Mouse (Mus musculus) lung, embryonic 14.5 days (tissue): ENCODE results near the gene Podn. TPM values are rescaled to one million over a fixed set of nuclear protein-coding genes. Genes with fewer than 3 reads are reported as not detected.

Experiments
- ATAC-seq: fragments of 200-750 bp; cut with Nextera tagmentation; 2 replicates; pipeline ENCODE4 v1.8.0; 2017; ENCODE audit warnings: mild to moderate bottlenecking, moderate TSS enrichment, moderate library complexity; ENCODE audit not compliant: insufficient read depth
- DNase-seq: peaks from one replicate; pipeline ENCODE4 v3.0.0-alpha.2; 2015
- H3K27ac ChIP-seq: fragments of 300-500 bp; sonication (generic); 2 replicates; pipeline ENCODE4 v1.5.1; 2014; ENCODE audit warnings: low read depth, mild to moderate bottlenecking, moderate library complexity
- H3K27me3 ChIP-seq: fragments of 300-500 bp; sonication (generic); 2 replicates; pipeline ENCODE4 v1.6.1; 2014; ENCODE audit warnings: low read length, control low read depth; ENCODE audit not compliant: insufficient read depth
- H3K36me3 ChIP-seq: fragments of 300-500 bp; sonication (generic); 2 replicates; pipeline ENCODE4 v1.6.1; 2014; ENCODE audit warnings: control low read depth; ENCODE audit not compliant: insufficient read depth
- H3K4me1 ChIP-seq: fragments of 300-500 bp; sonication (generic); 2 replicates; pipeline ENCODE4 v1.6.1; 2014; ENCODE audit warnings: antibody characterized with exemption, control low read depth; ENCODE audit not compliant: insufficient read depth
- H3K4me2 ChIP-seq: fragments of 300-500 bp; sonication (generic); 2 replicates; pipeline ENCODE4 v1.6.1; 2014; ENCODE audit warnings: mild to moderate bottlenecking
- H3K4me3 ChIP-seq: fragments of 300-500 bp; sonication (generic); 2 replicates; pipeline ENCODE4 v1.5.1; 2014; ENCODE audit warnings: low read depth, low read length
- H3K9ac ChIP-seq: fragments of 300-500 bp; sonication (generic); 2 replicates; pipeline ENCODE4 v1.6.1; 2014
- H3K9me3 ChIP-seq: fragments of 300-500 bp; sonication (generic); 2 replicates; pipeline ENCODE4 v1.6.1; 2016; ENCODE audit warnings: low read depth, low read length, control low read depth
- CTCF ChIP-seq: IDR thresholded peaks from 2 replicates; pipeline ENCODE4 v1.5.1; 2016; ENCODE audit warnings: antibody characterized with exemption, low read depth
- WGBS: fragments of 180-500 bp; shearing (Covaris S2); extraction: QIAGEN DNeasy Blood & Tissue Kit; methylation state at CpG from one replicate; pipeline ENCODE4 v1.1.7; 2014; 5-methylcytosine and 5-hydroxymethylcytosine counted together
- polyA plus RNA-seq: library from polyadenylated mRNA; unstranded; fragments of >200 nt; fragmentation: Nextera tagmentation; extraction: Ambion mirVana; gene quantifications from 2 replicates; pipeline ENCODE4 v1.2.1, GENCODE M21; 2014

Gene Podn
- polyA plus RNA-seq, 1 experiment from 2014 or later = 3.5 TPM

- Histone ChIP-seq H3K27ac (no peak overlapping the region), H3K9ac (no peak overlapping the region), H3K9me3 (no peaks in the 10 kb centered on the region), H3K4me3 (no peak overlapping the region), H3K36me3 (no peaks in the 10 kb centered on the region), H3K4me1 (no peaks in the 10 kb centered on the region), H3K4me2 (no peak overlapping the region), H3K27me3 (no peaks in the 10 kb centered on the region)
- WGBS = 87% methylated on average over 5 of the region's 5 CpGs
- TF ChIP-seq CTCF = no peak
- DNase-seq (no peak), ATAC-seq (no peak)
These were observed 31.3 kb upstream of the Podn start for GRCm38 (mm10) chr4:108127516-108127915.

DNA sequence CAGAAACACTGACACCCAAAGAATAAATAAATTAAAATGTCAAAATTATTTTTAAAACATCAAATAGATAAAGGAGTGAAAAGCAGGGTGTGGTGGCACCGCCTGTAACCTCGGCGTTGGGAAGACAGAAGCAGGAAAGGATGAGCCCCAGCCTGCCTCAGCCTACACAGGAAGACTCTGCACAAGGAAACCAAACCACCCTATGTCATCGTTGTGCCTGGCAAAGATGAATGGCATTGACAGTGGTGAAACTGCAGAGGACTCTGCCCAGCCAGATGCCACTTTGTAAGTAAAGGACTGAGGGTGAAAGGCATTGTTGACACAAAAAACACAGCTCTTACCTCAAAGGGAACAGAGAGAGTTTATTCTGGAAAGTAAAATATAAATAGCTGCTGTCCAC lies 30.0 kb upstream of the Podn start:
- Histone ChIP-seq H3K4me3 (no peak overlapping the region), H3K36me3 (no peaks in the 10 kb centered on the region), H3K9ac (no peak overlapping the region), H3K4me2 (no peak overlapping the region), H3K27me3 (no peaks in the 10 kb centered on the region), H3K27ac (no peak overlapping the region), H3K4me1 (no peaks in the 10 kb centered on the region), H3K9me3 (no peaks in the 10 kb centered on the region)
- WGBS = 76% methylated on average over 4 of the region's 4 CpGs
- DNase-seq = no peak
- ATAC-seq = no peak
- no peak for TF ChIP-seq CTCF

- Histone ChIP-seq H3K4me1 (no peaks in the 10 kb centered on the region), H3K9me3 (no peaks in the 10 kb centered on the region), H3K36me3 (no peaks in the 10 kb centered on the region), H3K4me3 (no peak overlapping the region), H3K9ac (no peak overlapping the region), H3K27ac (no peak overlapping the region), H3K27me3 (no peaks in the 10 kb centered on the region), H3K4me2 (no peak overlapping the region)
- DNase-seq (no peak), ATAC-seq (no peak)
- WGBS = 94% methylated on average over 1 of the region's 1 CpGs
- TF ChIP-seq CTCF = no peak
These were observed 27.9 kb upstream of the Podn start for GRCm38 (mm10) chr4:108124104-108124503.

DNA sequence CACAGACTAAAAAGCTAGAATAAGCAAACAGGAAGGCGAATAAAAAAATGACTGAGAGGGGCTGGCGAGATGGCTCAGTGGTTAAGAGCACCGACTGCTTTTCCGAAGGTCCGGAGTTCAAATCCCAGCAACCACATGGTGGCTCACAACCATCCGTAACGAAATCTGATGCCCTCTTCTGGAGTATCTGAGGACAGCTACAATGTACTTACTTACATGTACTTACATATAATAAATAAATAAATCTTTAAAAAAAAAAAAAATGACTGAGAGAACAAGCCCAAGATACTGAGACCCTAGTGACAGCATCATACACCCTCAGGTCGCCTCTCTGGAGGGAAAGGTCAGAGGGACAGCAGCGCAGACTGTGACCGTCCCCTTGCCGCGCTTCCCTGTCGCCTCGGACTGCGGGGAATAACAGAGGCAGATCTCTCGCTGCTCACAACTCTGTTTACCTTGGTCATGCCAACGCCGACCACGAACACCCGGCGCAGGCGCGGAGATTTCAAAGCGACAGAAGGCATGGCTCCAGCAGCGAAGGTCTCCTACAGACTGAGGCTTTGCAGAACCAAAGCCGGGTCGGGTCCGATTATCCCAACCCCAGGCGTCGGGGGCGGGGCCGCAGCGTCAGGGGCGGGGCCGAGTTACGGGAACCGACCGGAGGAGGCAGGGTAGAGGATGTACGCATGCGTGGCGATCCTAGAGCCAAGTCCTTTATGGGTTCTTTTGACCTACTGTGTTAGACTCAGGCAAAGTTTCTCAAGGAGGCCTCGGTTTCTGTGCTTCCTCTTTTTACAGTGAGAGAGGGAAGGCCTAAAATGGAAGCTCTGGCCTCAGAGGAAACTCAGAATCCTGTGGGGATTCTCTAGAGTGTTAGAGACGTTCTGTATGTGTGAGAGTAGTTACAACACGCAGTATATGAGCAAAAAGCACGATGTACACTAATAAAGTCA lies 22.0 kb upstream of the Podn start:
- Histone ChIP-seq H3K27me3 (no peaks in the 10 kb centered on the region), H3K9me3 (no peaks in the 10 kb centered on the region), H3K36me3 (no peaks in the 10 kb centered on the region), H3K4me2 (peak overlapping the region; percentile 63), H3K9ac (peak overlapping the region; percentile 61), H3K4me1 (no peaks in the 10 kb centered on the region), H3K27ac (0 out of 2 replicates have a peak overlapping the region, but pooled peaks have one; percentile 55), H3K4me3 (peak overlapping the region; percentile 47)
- WGBS = 11% methylated on average over 43 of the region's 45 CpGs
- ATAC-seq (peak; percentile 95), DNase-seq (peak; percentile 95)
- TF ChIP-seq CTCF = peak; percentile 16; the same call in 1 of the 2 replicates

DNA sequence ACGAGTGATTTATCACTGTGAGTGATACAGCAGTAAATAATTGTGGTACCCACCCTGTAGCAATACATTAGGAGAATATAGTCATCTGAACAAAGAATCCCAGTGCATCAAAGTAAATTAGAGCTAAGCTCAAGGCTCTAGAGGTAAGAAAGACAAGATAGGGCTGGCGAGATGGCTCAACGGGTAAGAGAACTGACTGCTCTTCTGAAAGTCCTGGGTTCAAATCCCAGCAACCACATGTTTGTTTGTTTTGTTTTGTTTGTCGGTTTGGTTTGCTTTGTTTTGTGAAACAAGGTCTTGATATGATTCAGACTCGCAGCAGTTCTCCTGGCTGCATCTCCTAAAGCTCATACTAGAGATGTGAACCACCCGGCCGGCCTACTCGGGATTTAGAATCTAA lies 21.2 kb upstream of the Podn start:
- Histone ChIP-seq H3K4me3 (no peak overlapping the region; the same call in 1 of the 2 replicates), H3K9ac (no peak overlapping the region), H3K9me3 (no peaks in the 10 kb centered on the region), H3K36me3 (no peaks in the 10 kb centered on the region), H3K27ac (no peak overlapping the region), H3K4me2 (peak overlapping the region; percentile 63; the same call in 1 of the 2 replicates), H3K27me3 (no peaks in the 10 kb centered on the region), H3K4me1 (no peaks in the 10 kb centered on the region)
- TF ChIP-seq CTCF = no peak
- 89% methylated on average over 8 of the region's 8 CpGs for WGBS
- ATAC-seq = no peak
- no peak for DNase-seq

- H3K4me2 ChIP-seq = no peak overlapping the region
- WGBS = 79% methylated on average over 2 of the region's 2 CpGs
- H3K27me3 ChIP-seq = no peaks in the 10 kb centered on the region
- no peak for TF ChIP-seq CTCF
- H3K4me3 ChIP-seq = no peak overlapping the region
- no peak for ATAC-seq
- no peak for DNase-seq
- no peaks in the 10 kb centered on the region for H3K4me1 ChIP-seq
- H3K27ac ChIP-seq = no peak overlapping the region
- no peaks in the 10 kb centered on the region for H3K36me3 ChIP-seq
- no peak overlapping the region for H3K9ac ChIP-seq
- H3K9me3 ChIP-seq = no peaks in the 10 kb centered on the region
These were observed 20.2 kb upstream of the Podn start for GRCm38 (mm10) chr4:108116466-108116865.

- no peaks in the 10 kb centered on the region for H3K9me3 ChIP-seq
- no peaks in the 10 kb centered on the region for H3K36me3 ChIP-seq
- ATAC-seq = no peak
- no peak overlapping the region for H3K9ac ChIP-seq
- no peak for DNase-seq
- 67% methylated on average over 2 of the region's 2 CpGs for WGBS
- no peaks in the 10 kb centered on the region for H3K4me1 ChIP-seq
- H3K27me3 ChIP-seq = no peaks in the 10 kb centered on the region
- TF ChIP-seq CTCF = no peak
- H3K4me2 ChIP-seq = no peak overlapping the region
- H3K4me3 ChIP-seq = no peak overlapping the region
- no peak overlapping the region for H3K27ac ChIP-seq
These were observed 14.5 kb upstream of the Podn start for GRCm38 (mm10) chr4:108110706-108111105.
